Mouse (Mus musculus) spleen, postnatal 14 days (tissue): ENCODE data around the gene Slc6a9.

Experiments used
- DNase-seq, 2 experiments: peaks; one replicate each; pipeline ENCODE4 v3.0.0; 2021 to 2022; ENCODE audit warnings: low spot score in 2 of 2

Slc6a9 gene

DNA sequence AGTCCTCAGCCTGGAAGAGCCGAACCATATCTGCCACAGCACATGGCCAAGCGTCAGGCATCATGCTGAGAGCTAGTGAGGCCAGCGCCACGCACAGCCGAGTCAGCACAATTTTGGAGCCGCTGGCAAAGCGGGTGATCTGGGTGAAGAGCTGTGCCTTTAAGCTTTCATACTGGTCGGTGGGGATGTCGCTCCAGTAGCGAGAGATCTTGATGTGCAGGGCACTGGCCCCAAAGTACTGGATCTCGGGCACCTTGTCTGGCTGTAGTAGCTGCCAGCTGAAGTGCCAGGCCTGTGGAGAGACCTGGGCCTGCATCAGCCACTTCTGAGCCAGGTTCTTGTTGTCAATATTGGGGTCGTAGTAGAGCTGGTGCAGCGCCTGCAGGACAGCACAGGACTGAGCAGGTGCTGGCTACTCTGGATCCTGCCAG is 77.8 kb downstream of the Slc6a9 start:
- no peak for DNase-seq

DNA sequence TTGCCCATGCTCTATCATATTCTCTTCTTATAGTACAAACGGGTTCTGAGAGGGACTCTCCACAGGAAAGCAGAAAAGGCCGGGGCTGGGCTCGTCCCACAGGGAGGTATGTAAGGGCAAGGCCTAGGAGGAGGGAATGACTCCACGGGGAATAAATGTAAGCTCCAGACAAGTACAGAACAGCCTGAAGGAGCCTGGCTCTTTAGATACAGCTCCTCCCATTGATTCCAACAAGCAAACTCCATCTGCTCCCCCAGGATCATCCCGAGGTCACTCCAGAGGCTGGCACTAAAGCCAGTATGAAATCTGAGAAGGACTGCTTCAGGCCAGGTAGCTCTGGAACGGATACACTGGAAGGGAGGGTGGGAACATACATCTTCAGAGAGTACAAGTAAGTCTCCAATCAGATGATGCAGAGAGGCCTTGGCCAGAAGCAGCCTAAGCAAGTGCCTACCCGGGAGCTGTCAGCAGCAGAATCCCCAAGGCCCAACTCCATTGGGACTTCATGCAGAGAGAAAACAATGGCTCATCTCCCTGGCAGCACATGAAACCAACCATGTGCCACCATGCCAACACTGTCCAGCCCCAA is 78.5 kb downstream of the Slc6a9 start:
- DNase-seq = no peak

DNA sequence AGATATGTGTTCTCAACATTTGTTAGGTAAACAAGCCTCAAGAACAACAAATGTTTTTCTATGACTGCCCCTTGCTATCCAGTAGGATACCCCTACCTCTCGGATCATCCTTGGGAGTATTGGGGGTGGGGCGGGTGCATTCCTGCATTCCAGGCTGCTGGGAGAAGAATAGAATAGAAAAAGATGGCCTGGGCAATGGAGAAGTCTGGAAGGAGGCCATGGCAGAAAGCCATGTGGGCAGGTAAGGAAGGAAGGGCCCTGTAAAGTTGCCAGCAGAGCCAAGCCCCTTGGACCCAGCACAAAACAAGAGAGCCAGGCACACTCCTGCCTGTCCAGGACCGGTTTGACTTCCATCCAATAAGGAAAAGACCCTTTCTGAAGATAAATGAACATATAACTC is 79.1 kb downstream of the Slc6a9 start:
- no peak for DNase-seq

DNA sequence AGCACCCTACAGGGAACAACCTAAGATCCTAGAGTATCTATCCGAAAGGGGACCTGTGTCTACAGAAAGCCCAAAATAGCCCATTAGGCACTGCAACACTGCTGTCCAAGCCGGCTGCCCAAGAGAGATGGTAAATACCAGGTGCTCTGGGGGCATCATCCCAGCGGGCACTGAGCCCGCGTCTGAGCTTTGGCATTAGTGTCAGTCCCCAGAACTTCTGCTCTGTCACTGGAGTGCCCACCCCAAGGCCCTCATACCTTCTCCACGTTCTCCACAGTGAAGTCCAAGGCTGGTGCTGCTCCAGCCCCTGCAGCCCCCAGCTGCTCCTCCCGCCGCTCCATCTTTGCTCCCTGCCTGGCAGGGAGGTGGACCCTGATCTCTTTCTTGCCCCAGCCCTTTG is 79.7 kb downstream of the Slc6a9 start:
- no peak for DNase-seq

DNA sequence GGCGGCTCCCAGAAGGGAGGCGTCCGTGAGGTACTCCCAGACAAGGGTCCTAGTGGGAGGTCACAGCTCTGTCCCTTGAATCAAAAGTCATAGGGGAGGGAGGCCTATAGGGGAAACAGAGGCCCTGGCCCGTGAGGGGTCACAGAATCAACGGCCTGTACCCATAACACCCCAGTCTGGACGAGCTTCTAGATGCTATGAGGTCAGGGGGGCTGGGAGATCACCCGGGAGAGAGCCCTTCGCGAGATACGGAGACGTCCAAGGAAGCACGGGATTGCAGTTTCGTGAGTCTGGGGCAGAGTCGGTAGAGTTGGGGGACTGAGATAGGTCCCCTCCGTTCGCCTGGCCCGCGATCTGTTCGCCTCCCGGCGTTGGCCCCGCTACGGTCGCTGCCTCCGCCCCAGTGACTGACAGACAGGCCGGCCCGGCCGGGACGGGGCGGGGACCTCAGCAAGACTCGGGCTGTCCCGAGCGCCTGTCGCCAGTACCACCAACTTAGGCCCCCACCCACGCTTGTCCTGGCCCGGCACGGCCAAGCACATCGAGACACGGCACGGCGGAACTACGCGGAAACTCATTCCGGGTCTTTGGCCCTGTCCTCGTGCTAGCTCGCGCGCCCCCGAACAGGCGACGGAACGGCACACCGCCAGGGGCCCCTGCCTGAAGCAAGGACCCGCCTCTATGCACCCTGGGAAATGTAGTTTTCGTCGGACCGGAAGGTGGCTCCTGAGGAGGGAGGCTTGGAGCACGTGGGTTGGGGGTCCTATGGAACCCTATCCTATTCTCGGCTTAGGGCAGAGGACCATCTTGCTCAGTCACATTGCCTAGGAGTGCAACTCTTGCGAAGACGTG is 80.5 kb downstream of the Slc6a9 start, which contains the start of gene Ipo13:
Ipo13 (minus strand) TSS at position 409 of the 852 bp plus-strand sequence.
- peak; percentile 84 to 93 for DNase-seq

DNA sequence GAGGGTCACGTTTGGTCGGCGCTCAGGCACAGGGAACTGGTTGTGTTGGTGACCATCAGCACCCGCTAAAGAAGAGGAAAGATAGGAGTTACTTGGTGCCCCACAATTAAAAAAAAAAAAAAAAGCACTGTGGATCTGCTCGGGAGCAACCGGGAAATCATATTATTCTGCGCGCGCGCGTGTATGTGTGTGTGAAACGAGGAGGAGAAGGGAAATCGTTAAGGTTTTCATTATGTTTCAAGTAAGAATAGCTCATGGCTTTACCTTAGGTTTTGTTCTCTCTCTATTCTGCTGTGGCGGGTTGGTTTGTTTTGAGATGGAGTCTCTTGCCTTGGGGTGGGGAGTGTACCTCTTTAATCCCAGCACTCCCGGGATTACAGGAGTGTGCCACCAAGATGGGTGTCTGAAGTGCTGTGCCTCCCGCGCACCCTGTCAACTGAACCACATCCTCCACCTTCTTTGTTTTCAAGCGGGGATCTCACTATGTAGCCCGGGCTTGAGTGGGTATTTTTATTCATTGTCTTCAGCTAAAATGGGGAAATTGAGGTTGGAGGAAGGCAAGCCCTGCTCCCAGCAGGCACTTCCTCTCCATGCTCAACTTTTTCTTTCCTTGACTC is 81.3 kb downstream of the Slc6a9 start:
- no peak for DNase-seq

DNA sequence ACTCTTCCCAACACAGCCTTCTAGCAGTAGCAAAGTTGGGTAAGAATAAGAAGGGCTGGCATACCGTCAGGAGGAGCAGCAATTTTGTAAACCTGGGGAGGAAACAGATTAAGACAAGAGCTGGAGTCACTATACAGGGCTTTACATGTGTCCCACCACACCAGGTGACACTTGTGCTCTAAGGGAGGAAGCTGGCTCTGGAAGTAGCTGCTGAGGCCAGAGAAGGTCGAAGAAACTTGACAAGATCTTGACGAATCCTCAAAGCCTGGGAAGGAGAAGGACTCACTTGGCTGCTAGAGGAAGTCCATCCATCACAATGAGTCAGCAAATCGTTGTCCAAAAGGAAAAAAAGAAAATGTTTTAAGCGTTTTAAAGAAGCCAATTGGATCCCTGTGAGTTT is 82.1 kb downstream of the Slc6a9 start:
- no peak for DNase-seq

DNA sequence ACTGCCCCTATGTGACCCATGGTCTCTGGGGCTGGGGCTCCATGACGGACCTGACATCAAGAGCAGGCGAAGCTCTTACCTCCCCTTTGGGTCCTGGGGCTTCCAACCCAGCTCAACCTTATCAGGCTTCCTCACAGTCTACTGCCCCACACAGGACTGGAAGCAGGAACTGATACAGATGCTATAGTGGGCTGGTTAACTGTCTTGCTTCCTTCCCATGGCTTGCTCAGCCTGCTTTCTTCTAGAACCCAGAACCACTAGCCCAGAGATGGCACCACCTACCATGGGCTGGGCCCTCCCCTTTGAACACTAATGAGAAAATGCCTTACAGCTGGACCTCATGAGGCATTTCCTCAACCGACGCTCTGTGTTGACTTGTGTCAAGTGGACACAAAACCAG is 83.1 kb downstream of the Slc6a9 start:
- no peak for DNase-seq

DNA sequence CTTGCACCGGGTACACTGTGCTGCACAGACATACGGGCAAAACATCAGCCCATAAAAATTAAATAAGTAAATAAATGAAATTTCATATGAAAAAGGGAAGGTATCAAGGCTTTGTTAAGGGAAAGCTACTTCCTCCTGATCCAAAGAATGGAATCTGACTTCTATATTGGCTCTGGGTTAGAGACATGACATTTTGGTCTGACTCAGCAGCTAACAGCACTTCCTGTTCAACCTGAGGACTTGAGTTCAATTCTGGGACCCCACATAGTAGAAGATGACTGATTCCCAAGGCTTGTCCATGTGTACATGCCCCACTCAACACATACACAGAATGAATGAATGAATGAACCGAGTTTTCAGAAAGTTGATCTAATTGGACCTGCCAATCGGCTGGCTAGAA is 83.5 kb downstream of the Slc6a9 start:
- no peak for DNase-seq

DNA sequence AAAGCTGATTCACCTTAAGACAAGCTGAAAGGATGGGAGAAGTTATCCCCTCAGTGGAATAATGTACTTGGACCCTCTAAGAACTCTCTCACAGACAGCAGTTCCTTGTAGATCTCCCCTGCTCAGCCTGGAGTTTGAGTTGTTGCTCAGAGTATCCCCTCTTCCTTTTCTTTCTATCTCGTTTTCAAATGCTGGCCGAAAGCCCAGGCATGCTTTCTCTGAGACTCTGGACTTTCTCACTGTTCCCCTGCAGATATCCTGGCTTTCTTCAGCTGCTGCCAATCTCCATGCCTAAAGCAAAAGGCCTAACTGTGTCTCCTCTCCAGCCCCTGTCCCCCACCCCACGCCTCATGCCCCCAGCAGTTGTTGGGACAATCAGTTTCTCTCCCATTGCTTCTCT is 84.0 kb downstream of the Slc6a9 start:
- no peak for DNase-seq

DNA sequence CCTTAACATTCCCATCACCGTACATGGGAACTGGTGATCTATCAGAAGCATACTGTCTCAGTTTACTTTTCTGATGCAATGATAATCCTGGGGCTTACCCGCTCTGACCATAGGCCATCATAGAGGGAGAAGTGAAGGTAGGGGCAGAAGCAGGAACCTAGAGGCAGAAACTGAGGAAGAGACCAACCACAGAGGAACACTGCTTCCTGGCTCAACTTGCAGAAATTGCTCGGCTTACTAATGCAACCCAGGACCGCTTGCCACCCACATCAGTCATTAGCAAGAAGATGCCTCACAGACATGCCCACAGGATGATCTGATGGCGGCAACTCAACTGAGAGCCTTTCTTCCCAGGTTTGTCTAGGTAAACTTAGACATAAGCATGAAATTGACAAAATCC is 84.5 kb downstream of the Slc6a9 start:
- DNase-seq = no peak

DNA sequence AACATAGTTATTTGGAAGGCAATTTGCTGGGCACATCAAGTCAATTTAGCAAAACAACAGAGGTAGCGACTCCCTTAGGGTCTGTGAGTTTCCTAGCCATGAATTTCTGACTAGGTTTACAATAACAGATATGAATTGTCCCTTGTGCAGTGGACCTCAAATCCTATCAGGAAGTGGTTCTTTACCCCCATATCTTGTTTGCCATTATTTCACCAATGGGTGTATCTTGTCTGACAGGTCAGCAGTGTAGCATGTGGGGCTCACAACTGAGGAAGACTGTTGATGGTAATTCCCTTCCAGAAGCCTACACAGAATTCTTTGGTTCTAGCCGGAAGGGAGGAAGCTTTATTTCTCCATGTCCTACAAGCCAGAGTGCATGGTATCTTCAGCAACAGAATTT is 87.1 kb downstream of the Slc6a9 start:
- no peak for DNase-seq

DNA sequence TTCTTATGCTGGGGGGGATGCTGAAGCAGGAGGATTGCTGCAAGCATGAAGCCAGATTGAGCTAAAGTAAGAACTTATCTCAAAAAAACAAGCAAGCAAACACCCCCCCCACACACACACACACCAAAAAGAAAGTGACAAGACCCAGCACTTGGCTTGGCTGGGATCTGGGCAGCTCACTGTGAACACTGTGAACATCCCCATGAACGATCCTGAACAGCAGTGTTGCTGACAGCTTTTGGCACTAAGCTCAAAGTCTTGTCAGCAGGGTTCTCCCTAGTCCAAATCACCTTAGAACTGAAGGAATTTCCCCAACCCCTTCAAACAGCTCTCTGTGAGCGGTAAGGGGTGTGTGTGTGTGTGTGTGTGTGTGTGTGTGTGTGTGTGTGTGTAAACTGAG is 89.1 kb downstream of the Slc6a9 start:
- no peak for DNase-seq
